Mouse (Mus musculus) R1 (cell line): Measurements from ENCODE around the gene Tgfbr3.
"Not testable (repeated sequence)": the region's sequence is repeated elsewhere in the genome, so short reads cannot be mapped to it uniquely, and the experiment has no call there.

Source experiments
- DNase-seq: peaks from one replicate; pipeline ENCODE4 v3.0.0-alpha.2; 2018; ENCODE audit warnings: low read depth, low spot score

The Tgfbr3 gene

GRCm38 (mm10) chr5:107279263-107279662, 10.2 kb downstream of the Tgfbr3 start:
- no peak for DNase-seq

GRCm38 (mm10) chr5:107276186-107276585, 13.2 kb downstream of the Tgfbr3 start:
- no peak for DNase-seq

- DNase-seq, result no peak
Observed at GRCm38 (mm10) chr5:107272252-107273028, 17.0 kb downstream of the Tgfbr3 start.

- no peak for DNase-seq
Observed at GRCm38 (mm10) chr5:107269006-107269328, 20.5 kb downstream of the Tgfbr3 start.

GRCm38 (mm10) chr5:107268121-107269005, 21.1 kb downstream of the Tgfbr3 start:
- DNase-seq, result no peak

- no peak for DNase-seq
Observed at GRCm38 (mm10) chr5:107266566-107266965, 22.9 kb downstream of the Tgfbr3 start.

GRCm38 (mm10) chr5:107264426-107265360, 24.7 kb downstream of the Tgfbr3 start:
- DNase-seq, result no peak

- no peak for DNase-seq
Observed at GRCm38 (mm10) chr5:107263836-107264235, 25.6 kb downstream of the Tgfbr3 start.

- no peak for DNase-seq
Observed at GRCm38 (mm10) chr5:107261930-107262329, 27.5 kb downstream of the Tgfbr3 start.

GRCm38 (mm10) chr5:107260708-107261495, 28.5 kb downstream of the Tgfbr3 start:
- no peak for DNase-seq

GRCm38 (mm10) chr5:107259487-107260040, 29.9 kb downstream of the Tgfbr3 start:
- no peak for DNase-seq

- no peak for DNase-seq
Observed at GRCm38 (mm10) chr5:107253395-107253794, 36.0 kb downstream of the Tgfbr3 start.

GRCm38 (mm10) chr5:107252435-107252834, 37.0 kb downstream of the Tgfbr3 start:
- DNase-seq, result no peak

GRCm38 (mm10) chr5:107251751-107252305, 37.6 kb downstream of the Tgfbr3 start:
- DNase-seq, result no peak

- DNase-seq, result no peak
Observed at GRCm38 (mm10) chr5:107250548-107251272, 38.7 kb downstream of the Tgfbr3 start.

GRCm38 (mm10) chr5:107248732-107249131, 40.7 kb downstream of the Tgfbr3 start:
- no peak for DNase-seq

- DNase-seq, result not testable (repeated sequence)
Observed at GRCm38 (mm10) chr5:107248302-107248701, 41.1 kb downstream of the Tgfbr3 start.

- DNase-seq, result no peak
Observed at GRCm38 (mm10) chr5:107247786-107248185, 41.6 kb downstream of the Tgfbr3 start.

GRCm38 (mm10) chr5:107243445-107243844, 46.0 kb downstream of the Tgfbr3 start:
- DNase-seq, result no peak

GRCm38 (mm10) chr5:107242993-107243392, 46.4 kb downstream of the Tgfbr3 start:
- DNase-seq, result no peak
